Mouse (Mus musculus) myocyte (in vitro differentiated cells): Measurements from ENCODE around the gene Flt3.

Source experiments
- MAX ChIP-seq: IDR thresholded peaks from one replicate; pipeline ENCODE4 v1.6.1; 2011; ENCODE audit warnings: low read depth, mild to moderate bottlenecking, control low read depth
- MYOD1 ChIP-seq, 3 experiments: IDR thresholded peaks; one replicate each; pipeline ENCODE4 v1.6.1; 2011; ENCODE audit warnings: control low read depth in 2 of 3, low read depth in 2 of 3, mild to moderate bottlenecking in 2 of 3, moderate library complexity in 1 of 3; ENCODE audit not compliant: insufficient read length in 2 of 3, control insufficient read depth in 1 of 3
- MYOG ChIP-seq, 3 experiments: IDR thresholded peaks; one replicate each; pipeline ENCODE4 v1.6.1; 2011; ENCODE audit warnings: control low read depth in 2 of 3, low read depth in 2 of 3, mild to moderate bottlenecking in 2 of 3; ENCODE audit not compliant: insufficient read length in 2 of 3, control insufficient read depth in 1 of 3, insufficient read depth in 1 of 3
- POLR2A ChIP-seq: IDR thresholded peaks from one replicate; pipeline ENCODE4 v1.6.1; 2011; ENCODE audit warnings: low read depth, mild to moderate bottlenecking, control low read depth, moderate library complexity; ENCODE audit not compliant: insufficient read length
- POLR2AphosphoS2 ChIP-seq: IDR thresholded peaks from one replicate; pipeline ENCODE4 v1.6.1; 2011; ENCODE audit warnings: low read depth, control low read depth; ENCODE audit not compliant: insufficient read length
- USF1 ChIP-seq: IDR thresholded peaks from one replicate; pipeline ENCODE4 v1.6.1; 2011; ENCODE audit warnings: low read depth, mild to moderate bottlenecking, control low read depth, moderate library complexity

DNA sequence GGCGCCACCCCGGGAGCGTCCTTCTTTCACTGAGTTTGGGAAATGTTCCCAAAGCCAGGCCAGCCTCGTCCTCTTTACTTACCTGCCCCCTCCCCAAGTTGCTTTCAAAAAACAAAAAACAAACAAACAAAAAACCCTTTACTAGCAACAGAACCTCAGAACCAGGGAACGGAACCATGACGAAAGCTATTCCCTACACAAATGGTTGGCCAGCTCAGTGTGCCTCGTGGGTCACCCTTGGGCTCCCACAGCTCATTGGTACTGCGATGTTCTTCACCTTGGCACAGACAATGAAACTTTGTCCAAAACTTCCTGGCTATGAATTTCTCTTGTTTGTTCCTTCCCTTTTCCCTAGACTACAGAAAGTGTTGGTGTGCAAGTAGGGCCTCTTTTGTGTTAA lies 98.1 kb downstream of the Flt3 start:
- no peak for TF ChIP-seq POLR2A
- no peak for TF ChIP-seq POLR2AphosphoS2
- no peak for TF ChIP-seq MAX
- TF ChIP-seq MYOG (IDR thresholded peaks at IDR 0.05; ENCODE audit: control insufficient read depth in 1 of 3, insufficient read depth in 1 of 3, insufficient read length in 2 of 3, low read depth in 2 of 3), result no peak
- TF ChIP-seq MYOD1 (IDR thresholded peaks at IDR 0.05; ENCODE audit: control insufficient read depth in 1 of 3, insufficient read length in 2 of 3, low read depth in 2 of 3), result no peak
- TF ChIP-seq USF1, result no peak
